Mouse (Mus musculus): ENCODE measurements around the gene Olfr476. TPM values are rescaled to one million over a fixed set of nuclear protein-coding genes. Genes with fewer than 3 reads are reported as not detected.

The Olfr476 gene
- not detected in 2 replicates for polyA plus RNA-seq (2012; rRNA removed)

GRCm38 (mm10) chr7:107964503-107964902 lies at the start of gene Olfr476:
TSS of gene Olfr476 (plus strand) at chr7:107964803.

GRCm38 (mm10) chr7:107930146-107930545 lies 34.5 kb upstream of the Olfr476 start, which contains the start of gene Olfr473:
TSS of gene Olfr473 (plus strand) at chr7:107930446.

GRCm38 (mm10) chr7:107954343-107954742 lies 10.3 kb upstream of the Olfr476 start, which contains the start of gene Olfr474:
TSS of gene Olfr474 (plus strand) at chr7:107954643.

GRCm38 (mm10) chr7:107986393-107986792 lies 21.8 kb downstream of the Olfr476 start, which contains the start of gene Olfr477:
TSS of gene Olfr477 (plus strand) at chr7:107986693.

Other genes with a start within 250 kb of the Olfr476 start
- gene Cyb5r2, start 206.8 kb upstream of the Olfr476 start, polyA plus RNA-seq (2012; rRNA removed), result not detected in 2 replicates
- not detected in 2 replicates for gene Ovch2, start 163.6 kb upstream of the Olfr476 start, polyA plus RNA-seq (2012; rRNA removed)
- gene Olfr467, start 152.5 kb upstream of the Olfr476 start, polyA plus RNA-seq (2012; rRNA removed), result not detected in 2 replicates
- gene Olfr469, start 139.3 kb upstream of the Olfr476 start, polyA plus RNA-seq (2012; rRNA removed), result not detected in 2 replicates
- not detected in 2 replicates for gene Olfr470, start 117.3 kb upstream of the Olfr476 start, polyA plus RNA-seq (2012; rRNA removed)
- gene Olfr472, start 66.9 kb upstream of the Olfr476 start, polyA plus RNA-seq (2012; rRNA removed), result not detected in 2 replicates
- gene Olfr473, start 34.4 kb upstream of the Olfr476 start, polyA plus RNA-seq (2012; rRNA removed), result not detected in 2 replicates
- gene Olfr474, start 10.2 kb upstream of the Olfr476 start, polyA plus RNA-seq (2012; rRNA removed), result not detected in 2 replicates
- not detected in 2 replicates for gene Olfr477, start 21.9 kb downstream of the Olfr476 start, polyA plus RNA-seq (2012; rRNA removed)
- gene Olfr478, start 69.2 kb downstream of the Olfr476 start, polyA plus RNA-seq (2012; rRNA removed), result not detected in 2 replicates
- gene Olfr479, start 85.9 kb downstream of the Olfr476 start, polyA plus RNA-seq (2012; rRNA removed), result not detected in 2 replicates
- not detected in 2 replicates for gene Olfr480, start 102.5 kb downstream of the Olfr476 start, polyA plus RNA-seq (2012; rRNA removed)
- gene Olfr481, start 115.1 kb downstream of the Olfr476 start, polyA plus RNA-seq (2012; rRNA removed), result not detected in 2 replicates
- gene Olfr482, start 132.8 kb downstream of the Olfr476 start, polyA plus RNA-seq (2012; rRNA removed), result not detected in 2 replicates
- gene Olfr483, start 136.0 kb downstream of the Olfr476 start, polyA plus RNA-seq (2012; rRNA removed), result not detected in 2 replicates
- gene Olfr484, start 162.6 kb downstream of the Olfr476 start, polyA plus RNA-seq (2012; rRNA removed), result not detected in 2 replicates
- gene Olfr485, start 195.1 kb downstream of the Olfr476 start, polyA plus RNA-seq (2012; rRNA removed), result not detected in 2 replicates
- gene Olfr486, start 207.9 kb downstream of the Olfr476 start, polyA plus RNA-seq (2012; rRNA removed), result not detected in 2 replicates
- gene Olfr487, start 249.8 kb downstream of the Olfr476 start, polyA plus RNA-seq (2012; rRNA removed), result not detected in 2 replicates

Data from colon, adult 2 months (tissue).